Mouse (Mus musculus): ENCODE results near the gene Endog. TPM values are rescaled to one million over a fixed set of nuclear protein-coding genes. Genes with fewer than 3 reads are reported as not detected.

The Endog gene
- polyA plus RNA-seq, 1 experiment = 19.4 TPM

DNA sequence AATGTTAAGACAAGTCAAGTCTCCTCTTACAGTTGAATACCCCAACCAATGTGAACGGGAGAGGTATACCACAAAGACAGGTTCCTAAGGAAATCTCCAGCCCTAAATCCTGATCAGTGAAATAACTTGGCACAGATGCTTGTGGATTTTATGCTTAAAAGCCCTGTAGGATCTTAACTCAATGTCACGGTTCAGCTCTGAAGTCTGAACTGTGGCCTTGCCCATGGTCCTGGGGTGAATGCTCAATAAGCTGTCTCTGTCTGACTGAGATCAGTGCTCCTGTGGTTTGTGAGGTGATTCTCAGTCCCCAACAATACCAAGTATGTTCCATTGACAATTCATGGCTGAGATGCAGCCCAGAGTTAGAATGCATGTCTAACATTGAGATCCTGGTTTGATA lies 11.1 kb downstream of the Endog start:
- peaks cover 8% of the 10 kb centered on the region; the same call in 1 of the 2 replicates for H3K4me1 ChIP-seq (ENCODE audit: control insufficient read depth, insufficient read depth, insufficient read length)
- no peaks in the 10 kb centered on the region for H3K27me3 ChIP-seq (ENCODE audit: control insufficient read depth, insufficient read depth, low read length)
- no peak overlapping the region for H3K4me3 ChIP-seq (ENCODE audit: extremely low read depth, insufficient read depth, insufficient read length)
- no peak for DNase-seq (ENCODE audit: low read depth in 1 of 2, low spot score in 2 of 2)
- no peak overlapping the region for H3K27ac ChIP-seq (ENCODE audit: insufficient read depth, low read length)
- TF ChIP-seq POLR2A (IDR thresholded peaks at IDR 0.05; ENCODE audit: low read depth, low read length) (no peak), CTCF (IDR thresholded peaks at IDR 0.05; ENCODE audit: extremely low read depth, insufficient read depth, insufficient read length, insufficient replicate concordance) (no peak)
- no peaks in the 10 kb centered on the region for H3K36me3 ChIP-seq (ENCODE audit: control insufficient read depth, insufficient read depth, low read length)
- WGBS = 90% methylated on average over 2 of the region's 2 CpGs

DNA sequence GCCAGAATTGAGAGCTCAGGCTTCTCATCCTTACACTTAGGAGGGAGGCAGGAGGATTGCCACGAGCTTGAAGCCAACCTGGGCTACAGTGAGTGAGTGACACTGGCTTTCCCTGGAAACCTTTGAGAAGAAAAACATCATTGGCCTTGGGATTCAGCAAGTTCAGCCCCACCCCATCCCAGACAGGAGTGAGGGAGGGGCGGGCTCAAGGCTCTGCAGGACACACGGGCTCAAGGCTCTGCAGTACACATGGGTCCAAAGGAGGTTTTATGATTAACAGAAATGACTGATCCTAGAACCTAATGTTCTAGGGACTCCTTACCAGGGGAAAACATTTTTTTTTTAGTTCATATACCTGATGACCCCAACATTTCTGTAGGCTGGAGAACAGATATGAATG lies 12.4 kb downstream of the Endog start:
- Histone ChIP-seq H3K4me1 (ENCODE audit: control insufficient read depth, insufficient read depth, insufficient read length) (no peaks in the 10 kb centered on the region), H3K27me3 (ENCODE audit: control insufficient read depth, insufficient read depth, low read length) (no peaks in the 10 kb centered on the region), H3K27ac (ENCODE audit: insufficient read depth, low read length) (no peak overlapping the region), H3K36me3 (ENCODE audit: control insufficient read depth, insufficient read depth, low read length) (no peaks in the 10 kb centered on the region), H3K4me3 (ENCODE audit: extremely low read depth, insufficient read depth, insufficient read length) (no peak overlapping the region)
- TF ChIP-seq POLR2A (IDR thresholded peaks at IDR 0.05; ENCODE audit: low read depth, low read length) (no peak), CTCF (IDR thresholded peaks at IDR 0.05; ENCODE audit: extremely low read depth, insufficient read depth, insufficient read length, insufficient replicate concordance) (no peak)
- DNase-seq (ENCODE audit: low read depth in 1 of 2, low spot score in 2 of 2) = no peak
- 87% methylated on average over 3 of the region's 3 CpGs for WGBS

DNA sequence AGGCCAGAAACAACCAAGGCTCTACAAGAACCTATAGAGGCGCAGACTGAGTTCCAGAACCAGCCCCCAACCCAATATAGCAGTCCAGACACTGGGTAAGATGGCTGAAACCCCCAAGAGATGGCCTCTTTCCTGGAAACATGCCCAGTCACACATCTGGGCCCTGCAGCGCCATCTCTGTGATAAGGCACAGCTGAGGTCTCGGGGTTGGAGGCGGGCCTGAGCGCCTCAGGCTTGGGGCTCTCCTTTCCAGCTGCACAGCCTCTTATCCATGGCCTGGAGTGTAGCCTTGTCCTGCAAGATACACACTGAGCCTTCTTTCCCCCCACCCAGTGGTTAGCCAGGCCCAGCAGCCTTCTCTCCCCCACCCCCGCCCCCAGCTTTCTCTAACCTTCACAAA lies 14.0 kb downstream of the Endog start:
- Histone ChIP-seq H3K4me1 (ENCODE audit: control insufficient read depth, insufficient read depth, insufficient read length) (no peaks in the 10 kb centered on the region), H3K27ac (ENCODE audit: insufficient read depth, low read length) (no peak overlapping the region), H3K27me3 (ENCODE audit: control insufficient read depth, insufficient read depth, low read length) (no peaks in the 10 kb centered on the region), H3K4me3 (ENCODE audit: extremely low read depth, insufficient read depth, insufficient read length) (no peak overlapping the region), H3K36me3 (ENCODE audit: control insufficient read depth, insufficient read depth, low read length) (no peaks in the 10 kb centered on the region)
- TF ChIP-seq POLR2A (IDR thresholded peaks at IDR 0.05; ENCODE audit: low read depth, low read length) = no peak
- TF ChIP-seq CTCF (IDR thresholded peaks at IDR 0.05; ENCODE audit: extremely low read depth, insufficient read depth, insufficient read length, insufficient replicate concordance) = no peak
- WGBS = 88% methylated on average over 6 of the region's 6 CpGs
- DNase-seq (ENCODE audit: low read depth in 1 of 2, low spot score in 2 of 2) = no peak

DNA sequence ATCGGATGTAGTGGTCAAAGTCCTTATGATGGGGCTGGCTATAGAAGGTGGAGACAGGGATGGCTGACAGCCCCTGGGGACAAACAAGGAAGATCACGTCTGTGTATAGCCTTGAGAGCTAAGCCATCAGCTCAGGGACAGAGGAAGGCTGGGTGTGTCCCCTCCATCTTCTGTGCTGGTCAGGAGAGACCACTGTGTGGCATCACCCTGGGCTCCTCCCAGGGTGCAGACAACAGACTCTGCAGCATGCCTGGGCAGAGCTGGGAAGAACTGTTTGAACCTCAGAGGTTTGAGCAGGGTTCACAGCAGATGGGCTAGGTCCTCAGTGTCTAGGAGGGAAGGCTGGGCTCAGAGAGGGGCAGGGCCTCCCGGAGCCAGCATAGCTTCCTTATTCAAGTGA lies 14.4 kb downstream of the Endog start:
- no peaks in the 10 kb centered on the region for H3K4me1 ChIP-seq (ENCODE audit: control insufficient read depth, insufficient read depth, insufficient read length)
- no peak overlapping the region for H3K27ac ChIP-seq (ENCODE audit: insufficient read depth, low read length)
- no peaks in the 10 kb centered on the region for H3K27me3 ChIP-seq (ENCODE audit: control insufficient read depth, insufficient read depth, low read length)
- H3K36me3 ChIP-seq (ENCODE audit: control insufficient read depth, insufficient read depth, low read length) = no peaks in the 10 kb centered on the region
- TF ChIP-seq CTCF (IDR thresholded peaks at IDR 0.05; ENCODE audit: extremely low read depth, insufficient read depth, insufficient read length, insufficient replicate concordance) (no peak), POLR2A (IDR thresholded peaks at IDR 0.05; ENCODE audit: low read depth, low read length) (no peak)
- DNase-seq (ENCODE audit: low read depth in 1 of 2, low spot score in 2 of 2) = no peak
- H3K4me3 ChIP-seq (ENCODE audit: extremely low read depth, insufficient read depth, insufficient read length) = no peak overlapping the region
- WGBS = 78% methylated on average over 3 of the region's 3 CpGs

DNA sequence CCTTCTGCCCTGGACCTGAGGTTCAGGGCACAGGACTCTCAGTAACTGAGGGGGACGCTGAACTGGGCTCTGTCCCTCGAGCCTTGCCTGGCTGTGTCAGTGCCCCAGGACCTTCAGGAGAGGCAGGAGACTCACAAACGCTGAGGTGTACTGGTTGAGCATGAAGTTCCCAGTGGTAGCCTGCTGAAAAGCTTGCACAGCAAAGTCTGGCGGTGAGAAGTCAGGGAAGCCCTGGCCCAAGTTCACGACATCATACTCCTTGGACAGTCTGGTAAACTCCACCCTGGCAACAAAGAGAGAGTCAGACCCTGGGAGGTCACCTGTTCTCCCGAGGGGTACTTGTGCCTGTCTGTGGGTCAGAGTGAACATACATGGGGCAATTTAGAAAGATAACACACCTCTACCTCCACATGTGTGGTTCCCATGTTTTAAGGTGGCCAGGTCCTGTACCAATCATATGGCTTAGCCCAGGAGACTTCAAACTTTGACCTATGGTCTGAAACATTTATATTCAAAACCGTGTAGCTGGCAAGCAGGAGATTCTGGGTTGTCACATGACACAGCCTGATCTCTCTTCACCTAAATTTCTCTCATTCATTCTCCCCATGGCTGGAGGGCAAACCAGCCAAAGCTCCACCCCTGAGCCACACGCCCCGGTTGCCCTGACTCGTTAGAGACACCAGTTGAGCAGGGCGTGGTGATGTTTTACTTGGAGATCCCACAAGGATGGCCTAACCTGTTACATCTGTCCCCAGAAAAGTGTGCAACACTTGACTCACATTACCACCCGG lies 20.7 kb downstream of the Endog start:
- WGBS = 84% methylated on average over 12 of the region's 12 CpGs
- Histone ChIP-seq H3K4me1 (ENCODE audit: control insufficient read depth, insufficient read depth, insufficient read length) (no peaks in the 10 kb centered on the region), H3K4me3 (ENCODE audit: extremely low read depth, insufficient read depth, insufficient read length) (no peak overlapping the region), H3K27me3 (ENCODE audit: control insufficient read depth, insufficient read depth, low read length) (no peaks in the 10 kb centered on the region), H3K27ac (ENCODE audit: insufficient read depth, low read length) (no peak overlapping the region), H3K36me3 (ENCODE audit: control insufficient read depth, insufficient read depth, low read length) (no peaks in the 10 kb centered on the region)
- DNase-seq (ENCODE audit: low read depth in 1 of 2, low spot score in 2 of 2) = no peak
- TF ChIP-seq POLR2A (IDR thresholded peaks at IDR 0.05; ENCODE audit: low read depth, low read length) (no peak), CTCF (IDR thresholded peaks at IDR 0.05; ENCODE audit: extremely low read depth, insufficient read depth, insufficient read length, insufficient replicate concordance) (no peak)

DNA sequence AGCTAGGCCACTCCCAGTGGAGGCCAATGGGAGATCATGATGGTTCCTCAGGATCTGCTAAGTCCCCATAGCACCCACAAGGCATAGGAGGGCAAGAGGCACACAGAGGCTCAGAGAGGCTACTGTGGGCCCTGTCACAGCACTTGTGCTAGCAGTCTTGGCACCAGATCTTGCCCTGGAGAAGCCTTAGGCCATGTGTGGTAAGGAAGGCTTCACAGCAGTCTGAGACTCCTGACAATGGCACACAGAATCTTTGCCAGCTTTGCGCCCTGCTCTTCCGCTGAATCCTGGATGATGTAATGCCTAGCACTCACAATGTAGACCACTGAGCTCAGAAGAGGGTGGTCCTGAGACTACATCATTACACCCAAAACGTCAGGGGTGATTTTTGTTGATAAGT lies 23.4 kb downstream of the Endog start:
- WGBS = 86% methylated on average over 3 of the region's 3 CpGs
- DNase-seq (ENCODE audit: low read depth in 1 of 2, low spot score in 2 of 2) = no peak
- TF ChIP-seq CTCF (IDR thresholded peaks at IDR 0.05; ENCODE audit: extremely low read depth, insufficient read depth, insufficient read length, insufficient replicate concordance) (no peak), POLR2A (IDR thresholded peaks at IDR 0.05; ENCODE audit: low read depth, low read length) (no peak)
- no peak overlapping the region for H3K27ac ChIP-seq (ENCODE audit: insufficient read depth, low read length)
- H3K4me3 ChIP-seq (ENCODE audit: extremely low read depth, insufficient read depth, insufficient read length) = no peak overlapping the region
- no peaks in the 10 kb centered on the region for H3K4me1 ChIP-seq (ENCODE audit: control insufficient read depth, insufficient read depth, insufficient read length)
- no peaks in the 10 kb centered on the region for H3K36me3 ChIP-seq (ENCODE audit: control insufficient read depth, insufficient read depth, low read length)
- H3K27me3 ChIP-seq (ENCODE audit: control insufficient read depth, insufficient read depth, low read length) = no peaks in the 10 kb centered on the region

DNA sequence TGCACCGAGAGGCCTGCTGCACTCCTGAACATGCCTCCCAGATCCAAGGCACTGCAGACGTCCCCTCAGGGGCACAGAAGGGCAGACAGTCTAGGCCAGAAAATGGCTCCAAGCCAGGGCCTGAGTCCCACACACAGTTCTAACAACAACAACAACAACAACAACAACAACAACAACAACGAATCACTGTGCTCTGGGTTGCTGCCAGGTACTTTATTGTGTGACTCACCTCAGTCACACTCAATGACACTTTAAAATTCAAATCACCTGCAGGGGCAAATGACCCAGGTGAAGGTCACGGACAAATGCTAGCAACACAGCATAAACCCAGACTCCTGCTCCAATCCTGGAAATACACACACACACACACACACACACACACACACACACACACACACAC lies 26.7 kb downstream of the Endog start:
- TF ChIP-seq POLR2A (IDR thresholded peaks at IDR 0.05; ENCODE audit: low read depth, low read length) (no peak), CTCF (IDR thresholded peaks at IDR 0.05; ENCODE audit: extremely low read depth, insufficient read depth, insufficient read length, insufficient replicate concordance) (no peak)
- no peak for DNase-seq (ENCODE audit: low read depth in 1 of 2, low spot score in 2 of 2)
- H3K4me3 ChIP-seq (ENCODE audit: extremely low read depth, insufficient read depth, insufficient read length) = no peak overlapping the region
- H3K36me3 ChIP-seq (ENCODE audit: control insufficient read depth, insufficient read depth, low read length) = no peaks in the 10 kb centered on the region
- H3K27ac ChIP-seq (ENCODE audit: insufficient read depth, low read length) = no peak overlapping the region
- WGBS = 89% methylated on average over 4 of the region's 4 CpGs
- H3K4me1 ChIP-seq (ENCODE audit: control insufficient read depth, insufficient read depth, insufficient read length) = no peaks in the 10 kb centered on the region
- H3K27me3 ChIP-seq (ENCODE audit: control insufficient read depth, insufficient read depth, low read length) = no peaks in the 10 kb centered on the region

Data from spleen, adult 2 months (tissue).